Mouse (Mus musculus) layer of hippocampus, postnatal 14 days (tissue): ENCODE data around the gene Tmed8. TPM values are rescaled to one million over a fixed set of nuclear protein-coding genes. Genes with fewer than 3 reads are reported as not detected.
"Not testable (repeated sequence)": the region's sequence is repeated elsewhere in the genome, so short reads cannot be mapped to it uniquely, and the experiment has no call there.

Experiments
- DNase-seq, 2 experiments: peaks; one replicate each; pipeline ENCODE4 v3.0.0; 2021 to 2022; ENCODE audit warnings: low spot score in 2 of 2, mixed read lengths in 1 of 2
- total RNA-seq, 2 experiments: library from RNA; stranded (reverse); gene quantifications; 2 replicates each; pipeline ENCODE4 v1.2.3; 2021

Gene Tmed8
- total RNA-seq, 2 experiments from 2014 or later = 26.4 to 26.7 TPM

- no peak for DNase-seq
Observed at GRCm38 (mm10) chr12:87160815-87161214, 39.4 kb downstream of the Tmed8 start.

GRCm38 (mm10) chr12:87160310-87160709 is 39.9 kb downstream of the Tmed8 start:
- DNase-seq = no peak

- no peak for DNase-seq
Observed at GRCm38 (mm10) chr12:87158099-87158498, 42.2 kb downstream of the Tmed8 start.

GRCm38 (mm10) chr12:87157361-87157760 is 42.9 kb downstream of the Tmed8 start:
- no peak for DNase-seq

GRCm38 (mm10) chr12:87154448-87154847 is 45.8 kb downstream of the Tmed8 start:
- DNase-seq = not testable (repeated sequence)

- no peak for DNase-seq
Observed at GRCm38 (mm10) chr12:87149471-87149870, 50.8 kb downstream of the Tmed8 start.

GRCm38 (mm10) chr12:87148136-87148535 is 52.1 kb downstream of the Tmed8 start:
- DNase-seq = no peak

- DNase-seq = peak; percentile 92 to 95
Observed at GRCm38 (mm10) chr12:87147395-87148089, 52.7 kb downstream of the Tmed8 start, which contains the start of gene Pomt2. Pomt2 (minus strand) TSS chr12:87147968.

- DNase-seq = peak; percentile 84 to 90
Observed at GRCm38 (mm10) chr12:87146966-87147365, 53.3 kb downstream of the Tmed8 start, which contains the start of gene Gstz1. Gstz1 (plus strand) TSS chr12:87147165.

GRCm38 (mm10) chr12:87142156-87142555 is 58.1 kb downstream of the Tmed8 start:
- DNase-seq = no peak

- DNase-seq = no peak
Observed at GRCm38 (mm10) chr12:87138768-87139167, 61.5 kb downstream of the Tmed8 start.

- no peak for DNase-seq
Observed at GRCm38 (mm10) chr12:87138342-87138701, 61.9 kb downstream of the Tmed8 start.

GRCm38 (mm10) chr12:87137439-87138341 is 62.6 kb downstream of the Tmed8 start:
- DNase-seq = no peak

GRCm38 (mm10) chr12:87132784-87133183 is 67.5 kb downstream of the Tmed8 start:
- no peak for DNase-seq

- DNase-seq = no peak
Observed at GRCm38 (mm10) chr12:87132210-87132609, 68.0 kb downstream of the Tmed8 start.

- no peak for DNase-seq
Observed at GRCm38 (mm10) chr12:87131619-87132018, 68.6 kb downstream of the Tmed8 start.

GRCm38 (mm10) chr12:87131181-87131580 is 69.1 kb downstream of the Tmed8 start:
- DNase-seq = no peak

GRCm38 (mm10) chr12:87130224-87130623 is 70.0 kb downstream of the Tmed8 start:
- no peak for DNase-seq

GRCm38 (mm10) chr12:87127256-87127655 is 73.0 kb downstream of the Tmed8 start:
- DNase-seq = no peak

- no peak for DNase-seq
Observed at GRCm38 (mm10) chr12:87121918-87122589, 78.2 kb downstream of the Tmed8 start.
